ENCODE assay signal across 9 mouse cellular contexts in the genomic region with DNA sequence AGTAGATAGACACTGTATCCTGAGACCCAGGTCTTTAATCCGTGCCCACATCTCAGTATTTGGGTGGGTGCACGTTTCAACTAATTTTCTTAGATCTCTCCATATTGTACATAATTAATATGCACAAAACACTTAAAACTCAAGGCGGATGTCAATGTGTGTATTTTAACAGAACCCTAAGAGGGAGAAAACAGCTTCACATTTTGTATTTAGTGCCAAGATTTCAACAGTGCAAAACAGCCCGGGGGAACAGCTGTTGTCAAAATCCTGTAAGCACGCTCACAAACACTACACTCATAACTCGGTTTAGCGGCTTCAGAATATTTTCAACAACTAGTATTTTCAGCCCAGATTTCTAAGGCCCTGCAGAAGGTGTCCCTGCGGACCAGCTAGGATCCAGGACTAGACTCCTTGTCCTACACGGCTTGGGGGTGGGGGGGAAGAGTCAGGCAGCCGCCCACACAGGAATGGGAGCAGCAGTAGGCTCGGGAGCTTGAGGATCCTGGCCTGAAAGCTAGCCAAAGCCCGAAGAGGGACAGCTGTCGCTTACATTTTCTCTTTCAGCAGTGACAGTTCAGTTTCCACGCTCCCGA. TPM values are rescaled to one million over a fixed set of nuclear protein-coding genes. Genes with fewer than 3 reads are reported as not detected.
DNase-seq lines count a peak whose midpoint lies in the region; ATAC-seq and TF ChIP-seq lines count a peak whose summit lies in the region.
"Had no signal": no experiment of that assay in that cellular context is flagged by ENCODE, and none has a peak within 500 bp of the region (broad histone marks: within the 10 kb centered on the region; RNA-seq: fewer than 3 reads in every experiment).

No protein-coding gene starts in this region.

- intact Hi-C loops in gastrocnemius, postnatal 14 days (cut with DNase I; ENCODE audit: low total_unique reads) = no loop called here

- DNase-seq in lung, embryonic 14.5 days = peak; percentile 41
- DNase-seq in lung, adult 18-20 months = no peak
- DNase-seq in embryonic facial prominence, embryonic 10.5 days (ENCODE audit: low spot score) = peak; percentile 59
- peak; percentile 71 for DNase-seq in gastrocnemius, postnatal 14 days
- DNase-seq in midbrain, postnatal 0 days (ENCODE audit: low spot score) = no peak
- no peak for DNase-seq in kidney, postnatal 25 days
- DNase-seq in adrenal gland, postnatal 25 days = no peak
- DNase-seq in thymus, postnatal 0 days (ENCODE audit: low spot score) = no peak

- no peak overlapping the region for H3K4me2 ChIP-seq in lung, embryonic 14.5 days
- H3K4me2 ChIP-seq in midbrain, postnatal 0 days (ENCODE audit: low read depth, low read length, poor library complexity, severe bottlenecking) = no peak overlapping the region

- no peak overlapping the region for H3K27ac ChIP-seq in lung, embryonic 14.5 days (ENCODE audit: low read depth)
- H3K27ac ChIP-seq in embryonic facial prominence, embryonic 10.5 days (replicated peaks) = no peak overlapping the region
- no peak overlapping the region for H3K27ac ChIP-seq in midbrain, postnatal 0 days (ENCODE audit: low read depth, low read length)

- 3% methylated on average over 15 of the region's 15 CpGs for WGBS in lung, embryonic 14.5 days
- WGBS in embryonic facial prominence, embryonic 10.5 days = under 1% methylated on average over 15 of the region's 15 CpGs
- 3% methylated on average over 15 of the region's 15 CpGs for WGBS in midbrain, postnatal 0 days

- H3K27me3 ChIP-seq in lung, embryonic 14.5 days (ENCODE audit: insufficient read depth, low read length) = peaks cover 100% of the 10 kb centered on the region
- peaks cover 100% of the 10 kb centered on the region for H3K27me3 ChIP-seq in embryonic facial prominence, embryonic 10.5 days (replicated peaks; ENCODE audit: low read depth, poor library complexity, severe bottlenecking)
- peaks cover 87% of the 10 kb centered on the region for H3K27me3 ChIP-seq in midbrain, postnatal 0 days (ENCODE audit: insufficient read depth, low read length)

- no peaks in the 10 kb centered on the region for H3K9me3 ChIP-seq in lung, embryonic 14.5 days (ENCODE audit: low read depth, low read length)
- H3K9me3 ChIP-seq in embryonic facial prominence, embryonic 10.5 days = no peaks in the 10 kb centered on the region
- no peaks in the 10 kb centered on the region for H3K9me3 ChIP-seq in midbrain, postnatal 0 days (ENCODE audit: low read length)

- H3K9ac ChIP-seq in lung, embryonic 14.5 days = no peak overlapping the region
- H3K9ac ChIP-seq in midbrain, postnatal 0 days (replicated peaks; ENCODE audit: low read length, poor library complexity, severe bottlenecking) = no peak overlapping the region

- no peaks in the 10 kb centered on the region for H3K36me3 ChIP-seq in lung, embryonic 14.5 days (ENCODE audit: insufficient read depth)
- H3K36me3 ChIP-seq in embryonic facial prominence, embryonic 10.5 days (replicated peaks) = no peaks in the 10 kb centered on the region
- no peaks in the 10 kb centered on the region for H3K36me3 ChIP-seq in midbrain, postnatal 0 days (ENCODE audit: insufficient read depth, low read length)

- H3K4me1 ChIP-seq in lung, embryonic 14.5 days (ENCODE audit: insufficient read depth) = no peaks in the 10 kb centered on the region
- peaks cover 32% of the 10 kb centered on the region for H3K4me1 ChIP-seq in embryonic facial prominence, embryonic 10.5 days
- H3K4me1 ChIP-seq in midbrain, postnatal 0 days (ENCODE audit: insufficient read depth, low read length) = no peaks in the 10 kb centered on the region

- TF ChIP-seq CTCF in lung, embryonic 14.5 days (IDR thresholded peaks at IDR 0.05; ENCODE audit: low read depth) = no peak
- no peak for TF ChIP-seq CTCF in midbrain, postnatal 0 days (IDR thresholded peaks at IDR 0.05)

- H3K4me3 ChIP-seq in lung, embryonic 14.5 days (ENCODE audit: low read depth, low read length) = peak overlapping the region; percentile 41; the same call in 1 of the 2 replicates
- H3K4me3 ChIP-seq in embryonic facial prominence, embryonic 10.5 days = peak overlapping the region; percentile 62
- peak overlapping the region; percentile 25; the same call in 1 of the 2 replicates for H3K4me3 ChIP-seq in midbrain, postnatal 0 days (ENCODE audit: low read depth, low read length)

- ATAC-seq in lung, embryonic 14.5 days (ENCODE audit: insufficient read depth) = no peak
- ATAC-seq in midbrain, postnatal 0 days (ENCODE audit: low FRiP score) = no peak
- ATAC-seq: inflammation-experienced regulatory T-cells, adult 6 months had no signal

RNA-seq across cellular contexts. Expression of a gene that starts 14.5 kb away (rescaled TPM):
- polyA plus RNA-seq in lung, embryonic 14.5 days (2014; fragmentation: Nextera tagmentation; extraction: Ambion mirVana) = 0.05 and 0.28 TPM in 2 replicates
- polyA plus RNA-seq in embryonic facial prominence, embryonic 10.5 days (2016; fragmentation: Nextera tagmentation; extraction: Ambion mirVana) = 1.6 and 2.5 TPM in 2 replicates
- 100 to 1,000 TPM; 116 to 149 TPM for total RNA-seq in gastrocnemius, postnatal 14 days (2021)
- total RNA-seq in midbrain, postnatal 0 days (2014; rRNA removed) = 1.3 and 13.1 TPM in 2 replicates
- 0.59 and 0.91 TPM in 2 replicates for polyA plus RNA-seq in midbrain, postnatal 0 days (2015; fragmentation: Nextera tagmentation; extraction: Ambion mirVana)
- total RNA-seq in adrenal gland, postnatal 25 days (2021) = 0.55 TPM in 1 of 2 replicates, not detected in the other
- polyA plus RNA-seq in thymus, postnatal 0 days (2015; fragmentation: Nextera tagmentation; extraction: Ambion mirVana) = 0.06 and 0.12 TPM in 2 replicates
- polyA plus RNA-seq: inflammation-experienced regulatory T-cells, adult 6 months had no signal

Comparison
In these comparisons a context has a peak if more than half of its experiments do, and no peak if none do; other contexts are left out.
1. DNase-seq: peak in lung, embryonic 14.5 days (single experiment), embryonic facial prominence, embryonic 10.5 days (single experiment) and gastrocnemius, postnatal 14 days (single experiment); none in lung, adult 18-20 months (0 of 2), midbrain, postnatal 0 days (single experiment), kidney, postnatal 25 days (0 of 2), adrenal gland, postnatal 25 days (single experiment) and thymus, postnatal 0 days (single experiment).
2. Peak in every context shown above with its lines, with median percentiles within 50 percentile points of each other: H3K4me3 ChIP-seq.